Mouse (Mus musculus) heart, postnatal 0 days (tissue): Measurements from ENCODE around the gene Gm10644. TPM values are rescaled to one million over a fixed set of nuclear protein-coding genes. Genes with fewer than 3 reads are reported as not detected.

ENCODE experiments used
- ATAC-seq: fragments of 200-750 bp; cut with Nextera tagmentation; 2 replicates; pipeline ENCODE4 v1.8.0; 2017; ENCODE audit warnings: low read depth, moderate number of reproducible peaks, moderate library complexity; ENCODE audit not compliant: insufficient read depth
- DNase-seq: peaks from one replicate; pipeline ENCODE4 v3.0.0-alpha.2; 2016; ENCODE audit warnings: low spot score
- H3K27ac ChIP-seq: fragments of 300-500 bp; sonication (generic); 2 replicates; pipeline ENCODE4 v1.5.1; 2014; ENCODE audit warnings: low read depth, mild to moderate bottlenecking
- H3K27me3 ChIP-seq: fragments of 300-500 bp; sonication (generic); 2 replicates; pipeline ENCODE4 v1.6.1; 2014; ENCODE audit warnings: low read length, mixed read lengths; ENCODE audit not compliant: control insufficient read depth, insufficient read depth
- H3K36me3 ChIP-seq: fragments of 300-500 bp; sonication (generic); replicated peaks from 2 replicates; pipeline ENCODE4 v1.6.1; 2014; ENCODE audit warnings: low read length, mixed read lengths; ENCODE audit not compliant: control insufficient read depth, insufficient read depth
- H3K4me1 ChIP-seq: fragments of 300-500 bp; sonication (generic); 2 replicates; pipeline ENCODE4 v1.6.1; 2014; ENCODE audit warnings: antibody characterized with exemption; ENCODE audit not compliant: control insufficient read depth, insufficient read depth
- H3K4me2 ChIP-seq: fragments of 300-500 bp; sonication (generic); 2 replicates; pipeline ENCODE4 v1.6.1; 2014; ENCODE audit warnings: low read depth, mild to moderate bottlenecking, low read length, moderate library complexity
- H3K4me3 ChIP-seq: fragments of 300-500 bp; sonication (generic); 2 replicates; pipeline ENCODE4 v1.5.1; 2014; ENCODE audit warnings: low read depth, low read length
- H3K9ac ChIP-seq: fragments of 300-500 bp; sonication (generic); replicated peaks from 2 replicates; pipeline ENCODE4 v1.6.1; 2014; ENCODE audit warnings: low read depth, low read length, mixed read lengths
- H3K9me3 ChIP-seq: fragments of 300-500 bp; sonication (generic); replicated peaks from 2 replicates; pipeline ENCODE4 v1.6.1; 2016; ENCODE audit warnings: low read length; ENCODE audit not compliant: control insufficient read depth
- CTCF ChIP-seq: IDR thresholded peaks from 2 replicates; pipeline ENCODE4 v1.5.1; 2016; ENCODE audit warnings: antibody characterized with exemption, control low read depth, low read depth
- EP300 ChIP-seq: IDR thresholded peaks from 2 replicates; pipeline ENCODE4 v1.6.1; 2016; ENCODE audit warnings: antibody characterized with exemption, low read depth
- WGBS: fragments of 180-500 bp; shearing (Covaris S2); extraction: QIAGEN DNeasy Blood & Tissue Kit; methylation state at CpG from one replicate; pipeline ENCODE4 v1.1.7; 2014; 5-methylcytosine and 5-hydroxymethylcytosine counted together
- polyA plus RNA-seq: library from polyadenylated mRNA; unstranded; fragments of >200 nt; fragmentation: Nextera tagmentation; extraction: Ambion mirVana; gene quantifications from 2 replicates; pipeline ENCODE4 v1.2.1, GENCODE M21; 2015
- total RNA-seq: library from RNA; depleted of rRNA; stranded (reverse); fragments of >200 nt; gene quantifications from 2 replicates; pipeline ENCODE4 v1.2.3, GENCODE M21; 2014; ENCODE audit warnings: low replicate concordance

The Gm10644 gene
- total and polyA plus RNA-seq, 2 experiments from 2014 or later, result 0.08 to 0.42 TPM

DNA sequence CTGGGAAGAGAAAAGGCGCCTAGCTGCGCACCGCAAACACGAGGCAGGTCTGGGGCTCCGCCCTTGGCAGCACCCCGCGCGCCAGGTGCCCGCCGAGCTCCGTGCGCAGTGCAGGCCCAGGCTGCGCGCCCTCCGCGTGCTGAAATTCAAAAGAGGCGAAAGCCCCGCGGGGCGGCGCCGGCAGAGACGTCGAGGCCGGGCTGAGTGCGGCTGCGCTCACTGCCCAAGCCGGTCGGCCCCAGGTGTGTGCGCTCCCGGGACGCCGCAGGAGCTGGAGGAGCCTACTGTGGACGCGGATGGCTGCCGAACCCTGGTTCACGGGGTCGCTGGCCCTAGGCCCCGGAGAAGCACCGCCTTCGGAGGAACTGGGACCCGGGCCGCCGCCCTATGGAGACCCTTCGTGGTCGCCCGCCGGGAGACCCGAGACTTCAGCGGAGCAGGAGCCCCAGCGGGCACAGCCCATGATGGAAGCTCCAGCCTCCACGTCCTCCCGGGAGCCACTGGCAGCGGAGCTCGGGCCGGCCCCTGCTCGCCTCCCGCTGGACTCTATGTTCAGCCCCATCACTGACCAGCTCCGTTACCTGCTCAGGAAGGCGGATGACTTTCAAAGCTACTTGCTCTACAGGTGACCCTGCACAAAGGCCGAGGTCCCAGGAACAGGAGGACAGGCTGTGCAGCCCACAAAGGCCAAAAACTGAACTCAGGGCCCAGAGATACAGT, 46.4 kb upstream of the Gm10644 start, which contains the start of gene 1700067K01Rik:
TSS of gene 1700067K01Rik (plus strand) at position 222 of the 720 bp plus-strand sequence.
- Histone ChIP-seq H3K9me3 (no peaks in the 10 kb centered on the region), H3K27ac (no peak within 1 kb of the TSS), H3K4me1 (peaks cover 22% of the 10 kb centered on the region; the same call in 1 of the 2 replicates), H3K4me3 (no peak within 1 kb of the TSS), H3K9ac (no peak within 1 kb of the TSS), H3K27me3 (no peaks in the 10 kb centered on the region), H3K36me3 (peaks cover 21% of the 10 kb centered on the region; the same call in 1 of the 2 replicates), H3K4me2 (no peak within 1 kb of the TSS)
- DNase-seq (no peak), ATAC-seq (no peak)
- TF ChIP-seq EP300 (no peak), CTCF (no peak)
- WGBS, result 58% methylated on average over 56 of the region's 61 CpGs

- Histone ChIP-seq H3K27ac (no peak overlapping the region), H3K27me3 (no peaks in the 10 kb centered on the region), H3K4me3 (no peak overlapping the region), H3K9ac (no peak overlapping the region), H3K9me3 (no peaks in the 10 kb centered on the region), H3K4me2 (no peak overlapping the region), H3K4me1 (peaks cover 23% of the 10 kb centered on the region; the same call in 1 of the 2 replicates), H3K36me3 (peaks cover 26% of the 10 kb centered on the region)
- TF ChIP-seq CTCF (no peak), EP300 (no peak)
- WGBS, result 93% methylated on average over 2 of the region's 2 CpGs
- no peak for DNase-seq
- no peak for ATAC-seq
These were observed 44.8 kb upstream of the Gm10644 start for GRCm38 (mm10) chr8:83999825-84000224.

DNA sequence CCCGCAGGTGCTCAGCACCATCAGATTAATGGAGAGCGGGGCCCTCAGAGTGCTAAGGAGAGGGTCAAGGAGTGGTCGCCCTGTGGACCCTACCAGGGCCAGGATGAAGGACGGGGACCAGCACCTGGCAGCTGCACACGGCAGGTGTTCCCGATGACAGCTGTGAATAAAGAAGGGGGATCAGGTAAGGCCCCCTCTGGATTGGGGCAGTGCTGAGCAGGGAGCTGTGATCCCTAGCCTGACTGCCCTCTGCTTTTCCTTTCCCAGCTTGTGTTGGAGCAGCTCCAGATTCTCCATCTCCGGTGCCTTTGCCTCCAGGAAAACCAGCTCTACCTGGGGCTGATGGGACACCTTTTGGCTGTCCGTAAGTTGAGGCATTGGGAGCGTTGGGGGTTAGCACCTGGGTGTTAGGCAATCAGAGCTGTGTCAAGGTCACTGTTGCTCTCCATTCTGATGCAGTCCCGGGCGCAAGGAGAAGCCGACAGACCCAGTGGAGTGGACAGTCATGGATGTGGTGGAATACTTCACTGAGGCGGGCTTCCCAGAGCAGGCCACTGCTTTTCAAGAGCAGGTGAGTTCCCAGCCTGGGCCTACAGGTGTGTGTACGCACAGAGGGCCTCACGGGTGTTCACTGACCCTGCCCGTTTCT, 44.2 kb upstream of the Gm10644 start:
- no peak overlapping the region for H3K27ac ChIP-seq
- WGBS, result 64% methylated on average over 16 of the region's 16 CpGs
- no peaks in the 10 kb centered on the region for H3K9me3 ChIP-seq
- no peaks in the 10 kb centered on the region for H3K27me3 ChIP-seq
- TF ChIP-seq EP300, result no peak
- TF ChIP-seq CTCF, result no peak
- ATAC-seq, result no peak
- H3K36me3 ChIP-seq, result peaks cover 31% of the 10 kb centered on the region
- peak overlapping the region; percentile 61 for H3K4me3 ChIP-seq
- no peak for DNase-seq
- H3K4me1 ChIP-seq, result peaks cover 20% of the 10 kb centered on the region; the same call in 1 of the 2 replicates
- peak overlapping the region; percentile 35; the same call in 1 of the 2 replicates for H3K9ac ChIP-seq
- H3K4me2 ChIP-seq, result peak overlapping the region; percentile 71

DNA sequence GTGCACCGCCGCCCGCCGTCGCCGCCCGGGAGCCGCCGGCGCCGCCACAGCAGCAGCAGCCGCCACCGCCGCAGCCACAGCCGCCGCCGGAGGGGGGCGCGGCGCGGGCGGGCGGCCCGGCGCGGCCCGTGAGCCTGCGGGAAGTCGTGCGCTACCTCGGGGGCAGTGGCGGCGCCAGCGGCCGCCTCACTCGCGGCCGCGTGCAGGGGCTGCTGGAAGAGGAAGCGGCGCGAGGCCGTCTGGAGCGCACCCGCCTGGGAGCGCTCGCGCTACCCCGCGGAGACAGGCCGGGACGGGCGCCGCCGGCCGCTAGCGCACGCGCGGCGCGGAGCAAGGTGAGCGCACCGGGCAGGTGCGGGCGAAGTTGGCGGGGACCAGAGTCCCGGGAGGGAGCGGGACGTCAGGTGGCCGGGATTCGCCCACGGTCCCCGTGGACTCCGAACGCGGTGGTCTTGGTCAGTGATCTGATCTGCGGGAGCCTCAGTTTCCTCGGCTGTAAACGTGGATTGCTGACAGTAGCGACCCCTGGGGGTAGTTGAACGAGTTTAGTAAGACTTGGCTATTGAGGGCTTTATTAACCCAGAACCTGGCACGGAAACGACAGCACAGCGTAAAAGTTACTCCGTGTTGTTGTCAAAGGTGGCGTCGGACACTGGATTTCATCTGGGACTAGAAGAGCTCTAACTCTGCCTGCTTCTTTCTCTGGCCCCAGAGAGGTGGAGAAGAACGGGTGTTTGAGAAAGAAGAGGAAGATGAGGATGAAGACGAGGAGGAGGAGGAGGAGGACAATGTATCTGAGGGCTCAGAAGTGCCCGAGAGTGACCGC, 43.4 kb upstream of the Gm10644 start:
- TF ChIP-seq CTCF, result peak; percentile 43
- TF ChIP-seq EP300, result no peak
- Histone ChIP-seq H3K27me3 (no peaks in the 10 kb centered on the region), H3K9me3 (no peaks in the 10 kb centered on the region), H3K27ac (peak overlapping the region; percentile 79), H3K4me2 (peak overlapping the region; percentile 71), H3K4me3 (peak overlapping the region; percentile 61), H3K9ac (peak overlapping the region; percentile 35), H3K4me1 (peaks cover 14% of the 10 kb centered on the region; the same call in 1 of the 2 replicates), H3K36me3 (peaks cover 35% of the 10 kb centered on the region)
- DNase-seq, result peak; percentile 45
- ATAC-seq, result peak; percentile 16
- WGBS, result 1% methylated on average over 74 of the region's 92 CpGs

GRCm38 (mm10) chr8:83997511-83998141, 42.6 kb upstream of the Gm10644 start, which contains the start of gene Samd1:
Gene Samd1 (plus strand): TSS chr8:83997672.
- WGBS, result under 1% methylated on average over 52 of the region's 112 CpGs
- peak within 1 kb of the TSS; percentile 91 for H3K27ac ChIP-seq
- TF ChIP-seq CTCF (no peak), EP300 (no peak)
- H3K36me3 ChIP-seq, result peaks cover 37% of the 10 kb centered on the region
- ATAC-seq, result peak; percentile 8; the same call in 1 of the 2 replicates
- no peak for DNase-seq
- peak within 1 kb of the TSS; percentile 78 for H3K9ac ChIP-seq
- no peaks in the 10 kb centered on the region for H3K9me3 ChIP-seq
- peak within 1 kb of the TSS; percentile 92 for H3K4me3 ChIP-seq
- 0 out of 2 replicates have a peak, but pooled peaks cover 5% of the 10 kb centered on the region for H3K4me1 ChIP-seq
- H3K27me3 ChIP-seq, result no peaks in the 10 kb centered on the region
- H3K4me2 ChIP-seq, result peak within 1 kb of the TSS; percentile 71
